Mouse (Mus musculus): ENCODE measurements around the gene B4galnt1. TPM values are rescaled to one million over a fixed set of nuclear protein-coding genes. Genes with fewer than 3 reads are reported as not detected.

Gene B4galnt1
- total RNA-seq, 2 experiments from 2014 or later, result 2.9 to 3.8 TPM

DNA sequence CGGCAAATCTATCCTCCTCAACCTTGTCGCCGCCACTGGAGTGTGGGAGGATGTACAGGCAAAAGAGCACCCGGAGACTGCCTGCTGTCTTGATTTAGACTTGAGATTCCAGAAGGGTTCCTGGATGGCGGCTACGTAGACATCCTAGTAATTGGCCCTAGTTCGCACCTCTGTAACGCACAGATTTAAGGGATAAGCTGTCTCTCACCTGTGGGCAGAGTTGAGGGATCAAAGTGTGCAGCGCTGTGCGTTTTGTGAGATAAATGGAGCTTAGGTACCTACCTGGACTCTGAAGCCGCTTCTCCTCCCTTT, 1.3 kb downstream of the B4galnt1 start:
- intact Hi-C loops (cut with DNase I), result loop anchor here (5.0 kb wide), 1 partner anchor 39 kb away; no protein-coding TSS in a partner anchor
- DNase-seq, result no peak

DNA sequence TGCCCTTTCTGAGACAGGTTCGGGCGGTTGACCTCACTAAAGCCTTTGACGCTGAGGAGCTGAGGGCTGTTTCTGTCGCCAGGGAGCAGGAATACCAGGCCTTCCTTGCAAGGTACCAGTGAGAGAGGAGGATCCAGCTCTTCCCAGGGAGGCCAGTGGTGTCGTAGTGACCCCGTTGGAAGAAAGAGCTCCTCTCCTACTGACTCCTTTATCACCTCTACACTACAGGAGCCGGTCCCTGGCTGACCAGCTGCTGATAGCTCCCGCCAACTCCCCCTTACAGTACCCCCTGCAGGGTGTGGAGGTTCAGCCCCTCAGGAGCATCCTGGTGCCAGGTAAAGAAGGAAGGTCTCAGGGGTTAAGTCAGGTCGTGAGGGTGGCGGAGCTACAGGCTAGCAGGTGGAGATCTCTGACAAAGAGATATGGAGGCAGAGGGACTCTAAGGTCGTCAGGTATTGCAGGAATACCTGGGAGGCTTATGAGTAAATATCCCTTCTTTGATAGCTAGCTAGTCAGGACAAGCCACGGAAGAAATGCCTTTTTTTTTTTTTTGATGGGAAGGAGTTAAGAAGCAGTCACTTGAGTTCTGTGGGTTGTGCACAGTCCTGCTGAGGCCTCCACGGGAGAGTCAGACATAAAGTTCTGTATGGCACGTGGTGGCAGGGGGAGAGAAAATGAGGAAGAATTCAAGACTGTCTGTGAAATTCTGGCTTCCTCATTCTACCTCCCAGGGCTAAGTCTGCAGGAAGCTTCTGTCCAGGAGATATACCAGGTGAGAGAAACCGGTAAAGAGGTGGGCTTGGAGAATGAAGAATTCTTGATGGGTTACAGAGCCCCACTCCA, 2.0 kb downstream of the B4galnt1 start:
- intact Hi-C loops (cut with DNase I), result loop anchor here (5.0 kb wide), 1 partner anchor 40 kb away; no protein-coding TSS in a partner anchor
- no peak for DNase-seq

DNA sequence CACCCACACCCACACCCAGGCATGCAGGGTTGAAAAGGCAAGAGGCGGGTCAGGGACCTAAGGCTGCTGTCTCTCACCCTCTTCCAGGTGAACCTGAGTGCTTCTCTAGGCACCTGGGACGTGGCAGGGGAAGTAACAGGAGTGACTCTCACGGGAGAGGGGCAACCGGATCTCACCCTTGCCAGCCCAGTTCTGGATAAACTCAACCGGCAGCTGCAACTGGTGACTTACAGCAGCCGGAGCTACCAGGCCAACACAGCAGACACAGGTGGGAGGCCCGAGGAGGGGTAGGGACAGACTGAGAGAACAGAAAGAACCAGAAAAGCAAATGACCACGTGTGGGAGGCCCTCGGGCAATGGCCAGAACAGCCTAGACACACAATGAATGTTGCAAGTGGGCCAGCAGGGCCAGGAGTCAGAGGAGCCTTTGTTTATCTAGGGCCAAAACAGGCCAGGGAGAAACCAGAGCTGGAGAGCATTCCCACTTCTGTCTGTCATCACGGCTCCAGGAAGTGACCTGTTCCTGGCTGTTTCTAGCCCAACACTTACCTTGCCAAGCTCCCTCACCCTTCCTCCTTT, 2.7 kb downstream of the B4galnt1 start:
- no peak for DNase-seq
- intact Hi-C loops (cut with DNase I), result loop anchor here (5.0 kb wide), 1 partner anchor 40 kb away; no protein-coding TSS in a partner anchor

DNA sequence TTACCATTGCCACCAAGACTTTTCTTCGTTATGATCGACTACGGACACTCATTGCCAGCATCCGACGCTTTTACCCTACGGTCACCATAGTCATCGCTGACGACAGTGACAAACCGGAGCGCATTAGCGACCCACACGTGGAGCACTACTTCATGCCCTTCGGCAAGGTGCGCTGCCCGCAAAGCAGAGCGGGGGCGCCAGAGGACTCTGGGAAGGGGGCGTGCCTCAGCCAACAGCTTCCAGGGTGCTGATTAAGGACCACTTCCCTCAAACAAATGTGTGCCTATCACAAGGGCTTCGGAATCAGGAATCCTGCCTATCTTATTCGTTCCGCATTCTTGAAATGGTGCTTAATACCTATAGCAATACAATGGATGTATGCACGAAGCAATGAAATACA, 5.0 kb downstream of the B4galnt1 start:
- intact Hi-C loops (cut with DNase I), result no loop called here
- DNase-seq, result peak in 1 of 2 experiments; percentile 37

GRCm38 (mm10) chr10:127170837-127171272, 5.8 kb downstream of the B4galnt1 start:
- DNase-seq, result peak; percentile 79 to 82
- intact Hi-C loops (cut with DNase I), result no loop called here

DNA sequence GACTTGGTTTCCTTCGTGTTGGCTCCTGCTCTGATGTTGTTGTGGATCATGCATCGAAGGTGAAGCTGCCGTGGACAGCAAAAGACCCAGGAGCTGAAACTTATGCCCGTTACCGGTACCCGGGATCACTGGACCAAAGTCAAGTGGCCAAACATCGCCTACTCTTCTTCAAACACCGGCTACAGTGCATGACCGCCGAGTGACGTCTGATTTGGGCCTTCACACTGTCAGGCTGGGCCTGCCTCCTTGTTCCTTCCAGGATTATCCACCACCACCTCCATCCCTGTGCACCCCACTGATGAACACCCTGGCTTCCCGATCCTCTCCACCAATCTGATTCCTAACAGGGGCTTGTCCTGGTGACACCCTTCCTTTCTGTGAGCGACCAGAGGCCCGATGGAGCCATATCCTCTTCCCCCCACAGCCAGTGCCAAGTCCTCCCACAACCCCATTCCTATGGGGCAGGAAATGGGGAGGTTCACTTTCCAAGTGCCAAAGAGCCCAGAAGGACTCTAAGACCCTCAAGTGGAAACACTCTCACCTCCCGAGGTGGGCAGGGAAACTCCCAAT, 6.7 kb downstream of the B4galnt1 start:
- DNase-seq, result peak in 1 of 2 experiments; percentile 8
- intact Hi-C loops (cut with DNase I), result no loop called here

DNA sequence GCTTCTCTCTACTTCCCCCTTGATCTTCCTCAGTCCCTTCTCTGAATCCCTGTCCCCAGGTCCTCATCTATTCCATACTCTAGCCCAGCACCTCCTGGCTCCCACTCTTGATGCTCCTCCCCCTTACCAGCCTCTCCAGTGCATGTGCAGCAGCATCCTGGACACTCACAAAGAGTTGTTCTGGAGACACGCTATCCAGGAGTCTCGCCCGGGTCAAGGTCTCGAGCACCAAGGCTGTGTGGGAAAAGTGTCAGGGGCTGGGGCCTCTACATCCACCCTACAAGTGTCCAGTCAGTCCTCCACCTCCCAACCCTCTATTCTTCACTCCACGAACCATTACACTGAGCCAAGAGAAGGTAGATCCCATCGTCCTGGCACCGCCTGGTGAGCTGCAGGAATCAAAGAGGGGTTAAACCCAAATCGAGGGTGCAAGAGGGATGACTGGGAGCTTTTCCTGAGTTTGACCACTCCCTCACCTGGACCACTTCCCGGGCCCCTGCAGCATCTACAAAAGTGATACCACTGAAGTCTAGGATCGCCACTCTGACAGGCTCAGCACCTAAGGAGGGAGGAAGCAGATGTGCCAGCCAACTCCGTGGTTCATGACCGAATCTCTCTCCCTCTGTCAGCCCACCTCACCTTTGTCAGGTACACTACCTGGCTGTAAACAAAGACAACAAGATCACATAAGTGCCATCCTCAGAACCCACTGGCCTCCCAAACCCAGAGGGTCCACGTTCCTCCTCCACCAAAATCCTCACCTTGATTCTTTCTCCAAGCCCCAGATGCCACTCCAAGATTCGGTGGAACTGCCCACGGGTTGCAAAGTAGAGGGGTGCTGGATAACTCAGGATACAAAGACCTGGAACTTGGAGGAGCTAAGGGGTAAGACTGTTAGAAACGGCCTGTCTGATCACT, 8.4 kb downstream of the B4galnt1 start:
- DNase-seq, result no peak
- intact Hi-C loops (cut with DNase I), result no loop called here

GRCm38 (mm10) chr10:127174170-127174569, 9.1 kb downstream of the B4galnt1 start:
- intact Hi-C loops (cut with DNase I), result no loop called here
- DNase-seq, result no peak

DNA sequence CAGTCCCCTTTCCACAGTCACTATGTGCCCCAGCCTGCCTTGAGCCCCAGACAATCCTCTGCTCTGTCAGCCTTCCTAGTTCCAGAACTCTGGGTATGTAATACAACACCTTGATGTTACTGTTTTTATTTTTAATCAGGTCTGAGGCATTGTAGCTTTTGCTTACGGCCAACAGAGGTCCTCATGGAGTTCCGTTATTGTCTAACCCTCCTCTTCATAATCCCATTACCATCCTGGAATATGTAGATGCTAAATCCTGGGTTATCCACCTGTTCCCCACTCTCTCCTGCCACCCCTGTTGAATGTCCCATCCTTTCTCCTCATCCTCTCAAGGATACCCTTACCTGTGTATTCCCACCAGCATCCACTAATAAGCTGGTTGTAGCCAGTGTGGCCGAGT, 11.2 kb downstream of the B4galnt1 start:
- DNase-seq, result no peak
- intact Hi-C loops (cut with DNase I), result no loop called here

- intact Hi-C loops (cut with DNase I), result loop anchor here (1.0 kb wide), 1 partner anchor 51 kb away; no protein-coding TSS in a partner anchor
- DNase-seq, result no peak
Measured at GRCm38 (mm10) chr10:127176756-127177155, 11.7 kb downstream of the B4galnt1 start.

DNA sequence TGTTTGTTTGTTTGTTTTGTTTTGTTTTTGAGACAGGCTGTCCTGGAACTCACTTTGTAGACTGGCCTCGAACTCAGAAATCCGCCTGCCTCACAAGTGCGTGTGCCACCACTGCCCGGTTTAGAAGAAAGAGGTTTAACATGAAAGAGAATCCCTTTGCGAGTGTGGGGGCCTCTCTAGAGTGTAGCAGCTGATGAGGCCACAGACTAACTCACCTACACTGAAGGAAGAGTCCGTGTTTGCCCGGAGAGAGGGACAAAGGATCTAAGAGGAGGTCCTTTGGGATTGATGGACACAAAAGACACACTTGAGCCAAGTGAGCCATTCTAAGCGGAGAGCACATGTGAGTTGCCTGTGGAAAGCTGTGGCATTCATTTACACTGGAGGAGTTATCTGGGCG, 12.2 kb downstream of the B4galnt1 start:
- intact Hi-C loops (cut with DNase I), result loop anchor here (1.0 kb wide), 1 partner anchor 50 kb away; no protein-coding TSS in a partner anchor
- DNase-seq, result no peak

DNA sequence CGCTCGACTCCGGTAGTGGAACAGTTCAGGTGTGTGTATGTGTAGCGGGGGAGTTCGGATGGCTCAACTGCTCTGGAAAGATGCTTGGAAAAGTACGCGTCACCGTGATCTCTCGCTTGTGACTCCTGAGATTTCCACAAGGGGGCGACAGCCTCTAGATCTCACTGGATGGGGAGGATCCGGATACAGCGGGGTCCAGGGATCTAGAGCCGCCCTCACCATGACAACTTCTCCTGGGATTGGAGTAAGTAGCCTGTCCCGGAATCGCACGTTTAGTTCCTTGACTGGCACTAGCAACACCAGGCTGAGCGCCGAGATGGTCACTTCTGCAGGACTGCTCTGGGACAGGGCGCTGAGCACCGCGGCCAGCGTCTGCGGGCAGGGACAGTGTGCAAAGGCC, 12.7 kb downstream of the B4galnt1 start:
- DNase-seq, result peak; percentile 81 to 88
- intact Hi-C loops (cut with DNase I), result loop anchor here (1.0 to 2.0 kb wide), 2 partner anchors 17 to 50 kb away; partner anchors contain the start of gene Dtx3

DNA sequence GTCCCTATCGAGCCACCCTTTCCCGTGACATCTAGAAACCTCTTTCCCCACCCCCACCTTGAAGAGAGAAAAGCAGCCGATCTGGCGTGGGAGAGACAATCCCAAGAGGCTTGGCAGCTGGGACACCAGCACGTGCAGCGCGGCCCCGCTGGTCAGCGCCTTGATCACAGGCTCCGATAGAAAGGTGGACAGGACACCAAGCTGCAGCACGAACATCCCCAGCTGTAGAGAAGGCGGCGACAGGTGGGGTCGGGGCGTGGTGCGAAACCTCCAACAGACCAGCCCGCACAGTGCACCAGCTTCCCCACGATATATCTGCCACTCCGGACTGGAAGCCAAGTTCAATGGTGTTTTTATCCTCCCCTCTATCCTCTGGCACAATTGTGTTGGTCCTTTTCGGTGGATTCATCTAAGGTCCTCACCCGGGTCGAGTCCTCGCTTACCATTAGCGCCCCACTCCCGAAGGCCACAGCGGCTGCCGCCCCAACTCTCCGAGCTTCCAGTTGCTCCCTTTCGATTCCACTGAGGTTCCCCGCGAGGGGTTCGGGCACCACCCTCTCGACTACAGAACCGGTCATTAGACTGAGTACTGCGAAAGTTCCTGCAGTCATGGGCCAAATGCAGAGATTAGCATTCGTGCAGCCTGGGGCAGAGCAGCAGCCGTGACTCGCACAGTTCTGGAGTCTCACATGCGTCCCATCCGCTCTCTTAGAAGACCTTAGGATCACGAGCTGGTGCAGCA, 13.4 kb downstream of the B4galnt1 start:
- intact Hi-C loops (cut with DNase I), result loop anchor here (2.0 kb wide), 1 partner anchor 16 kb away; the partner anchor contains the start of gene Dtx3
- DNase-seq, result peak in 1 of 2 experiments; percentile 19

DNA sequence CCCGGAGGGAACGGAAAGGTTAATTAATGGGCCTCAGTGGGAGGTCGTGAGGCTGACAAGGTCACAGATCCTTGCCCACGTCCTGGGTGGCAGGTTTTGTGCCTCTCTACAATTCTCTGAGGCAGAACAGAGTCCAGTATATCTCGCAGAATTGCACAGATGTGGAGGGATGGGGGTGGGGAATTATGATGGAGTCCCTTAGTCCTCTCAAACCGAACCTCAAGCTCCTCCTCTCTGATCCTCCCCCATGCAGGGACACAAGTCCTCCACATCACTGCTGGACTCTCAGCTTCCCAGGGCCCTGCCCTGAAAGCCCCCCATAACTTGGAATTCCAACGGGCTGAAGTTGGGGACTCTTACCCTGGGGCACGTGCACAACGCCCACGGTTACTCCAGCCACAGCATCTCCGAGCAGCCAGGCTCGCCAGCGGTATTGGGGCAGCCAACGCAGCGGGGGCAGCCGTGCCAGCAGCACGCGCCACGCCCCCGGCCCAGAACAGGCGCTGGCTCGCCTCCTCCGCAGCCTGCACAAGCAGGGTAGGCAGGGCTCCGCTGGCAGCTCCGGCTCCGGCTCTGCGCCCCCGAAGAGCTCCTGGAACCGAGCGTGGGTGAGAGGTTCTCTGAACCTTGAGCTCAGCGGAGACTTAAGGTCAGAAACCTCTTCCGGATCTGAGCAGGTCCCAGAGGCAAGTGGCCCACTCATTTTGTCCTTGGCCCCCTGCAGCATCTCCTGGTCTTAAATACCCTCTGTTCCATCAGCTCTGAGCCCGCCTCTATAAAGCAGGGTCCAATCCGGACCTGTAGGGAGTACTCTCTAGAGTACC, 15.1 kb downstream of the B4galnt1 start, which contains the start of gene Slc26a10:
Gene Slc26a10, minus strand, starts transcription at position 775 of the 824 bp plus-strand sequence.
- DNase-seq, result peak in 1 of 2 experiments; percentile 44
- intact Hi-C loops (cut with DNase I), result loop anchor here (1.0 to 2.0 kb wide), 2 partner anchors 15 to 48 kb away; partner anchors contain the start of gene Dtx3

DNA sequence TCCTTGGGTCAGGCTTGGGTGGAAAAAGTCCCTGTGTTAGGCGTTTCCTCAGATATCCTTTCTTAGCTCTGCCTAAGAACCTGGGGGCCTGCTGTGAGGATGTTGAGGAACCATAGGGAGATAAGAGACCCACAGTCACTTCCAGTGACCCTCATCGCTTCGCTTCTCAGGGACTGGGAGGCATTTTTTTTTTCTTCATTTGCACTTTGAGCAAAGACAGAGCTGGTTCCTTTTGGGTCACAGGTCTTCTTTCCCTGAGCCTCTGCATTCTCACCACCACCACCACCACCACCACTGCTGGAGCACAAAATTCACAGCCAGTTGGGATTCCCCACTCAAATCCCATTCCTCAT, 15.6 kb downstream of the B4galnt1 start:
- DNase-seq, result no peak
- intact Hi-C loops (cut with DNase I), result loop anchor here (1.0 kb wide), 1 partner anchor 48 kb away; no protein-coding TSS in a partner anchor

DNA sequence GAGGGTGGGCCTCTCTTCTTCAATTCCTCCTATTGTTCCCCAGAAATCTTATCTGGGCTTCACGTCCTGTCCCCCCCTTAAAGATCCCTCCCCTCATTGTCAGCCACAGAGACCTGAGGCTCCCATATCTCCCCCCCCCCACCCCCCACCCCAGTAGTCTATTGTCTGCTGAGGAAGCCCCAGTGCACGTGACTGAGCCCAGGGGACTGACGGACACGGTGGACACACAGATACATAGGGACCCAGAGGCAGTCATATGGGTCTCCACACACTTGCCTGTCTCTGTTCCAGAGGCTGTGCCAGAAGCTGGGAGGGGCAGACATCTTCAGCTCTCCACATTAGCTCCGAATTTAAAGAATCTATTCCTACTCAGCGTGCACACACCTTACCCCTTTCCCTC, 16.5 kb downstream of the B4galnt1 start:
- DNase-seq, result peak in 1 of 2 experiments; percentile 54
- intact Hi-C loops (cut with DNase I), result no loop called here

GRCm38 (mm10) chr10:127182624-127183023, 17.6 kb downstream of the B4galnt1 start:
- no peak for DNase-seq

DNA sequence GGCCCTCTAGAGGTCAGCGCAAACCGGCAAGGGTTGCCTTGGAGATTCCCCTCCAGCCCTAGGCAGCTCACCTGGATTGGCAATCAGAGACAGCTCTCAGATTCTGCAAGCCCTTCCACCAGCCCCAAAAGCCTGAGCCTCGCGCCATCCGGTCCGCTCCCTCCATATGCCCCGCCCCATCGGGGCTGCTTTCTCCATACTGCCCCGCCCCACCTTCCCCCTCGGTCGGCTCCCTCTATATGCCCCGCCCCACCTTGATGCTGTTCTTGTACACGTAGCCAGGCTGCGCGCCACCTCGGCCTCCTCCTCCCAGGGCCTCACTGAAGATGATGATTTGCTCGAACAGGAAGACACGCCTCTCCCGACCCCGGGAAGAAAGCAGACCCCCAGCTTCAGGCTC, 18.7 kb downstream of the B4galnt1 start:
- DNase-seq, result peak in 1 of 2 experiments; percentile 47
- intact Hi-C loops (cut with DNase I), result no loop called here

More at GRCm38 (mm10) chr10:127182624-127183023, 17.6 kb downstream of the B4galnt1 start:
- intact Hi-C loops (cut with DNase I), result no loop called here

Data from heart, postnatal 14 days (tissue).